Mouse (Mus musculus): Measurements from ENCODE around the gene Ect2. TPM values are rescaled to one million over a fixed set of nuclear protein-coding genes. Genes with fewer than 3 reads are reported as not detected.

Ect2 gene
- polyA plus RNA-seq, 1 experiment from 2014 or later: 78.9 TPM

GRCm38 (mm10) chr3:27070340-27070739 lies 83.3 kb downstream of the Ect2 start:
- Histone ChIP-seq H3K9ac (ENCODE audit: low read length) (no peak overlapping the region), H3K4me1 (ENCODE audit: control insufficient read depth, insufficient read depth, low read length) (no peaks in the 10 kb centered on the region), H3K36me3 (ENCODE audit: control insufficient read depth, insufficient read depth, low read length) (no peaks in the 10 kb centered on the region), H3K9me3 (ENCODE audit: control insufficient read depth, low read length) (no peaks in the 10 kb centered on the region), H3K27me3 (ENCODE audit: control insufficient read depth, insufficient read depth, low read length) (no peaks in the 10 kb centered on the region), H3K27ac (replicated peaks; ENCODE audit: low read depth, low read length) (no peak overlapping the region), H3K4me3 (ENCODE audit: low read depth, low read length) (no peak overlapping the region), H3K4me2 (ENCODE audit: low read depth, severe bottlenecking) (no peak overlapping the region)
- DNase-seq (ENCODE audit: low spot score) (no peak), ATAC-seq (ENCODE audit: insufficient number of reproducible peaks, low FRiP score, low TSS enrichment, low read depth) (no peak)
- 87% methylated on average over 9 of the region's 9 CpGs for WGBS

- H3K4me1 ChIP-seq (ENCODE audit: control insufficient read depth, insufficient read depth, low read length): no peaks in the 10 kb centered on the region
- DNase-seq (ENCODE audit: low spot score): no peak
- ATAC-seq (ENCODE audit: insufficient number of reproducible peaks, low FRiP score, low TSS enrichment, low read depth): no peak
Measured at GRCm38 (mm10) chr3:27067206-27067605, 86.5 kb downstream of the Ect2 start.

GRCm38 (mm10) chr3:27064886-27065285 lies 88.8 kb downstream of the Ect2 start:
- Histone ChIP-seq H3K9ac (ENCODE audit: low read length) (no peak overlapping the region), H3K4me3 (ENCODE audit: low read depth, low read length) (no peak overlapping the region), H3K9me3 (ENCODE audit: control insufficient read depth, low read length) (no peaks in the 10 kb centered on the region), H3K27ac (replicated peaks; ENCODE audit: low read depth, low read length) (no peak overlapping the region), H3K4me1 (ENCODE audit: control insufficient read depth, insufficient read depth, low read length) (no peaks in the 10 kb centered on the region), H3K36me3 (ENCODE audit: control insufficient read depth, insufficient read depth, low read length) (no peaks in the 10 kb centered on the region), H3K4me2 (ENCODE audit: low read depth, severe bottlenecking) (no peak overlapping the region), H3K27me3 (ENCODE audit: control insufficient read depth, insufficient read depth, low read length) (no peaks in the 10 kb centered on the region)
- no peak for DNase-seq (ENCODE audit: low spot score)
- WGBS: 94% methylated on average over 2 of the region's 2 CpGs
- no peak for ATAC-seq (ENCODE audit: insufficient number of reproducible peaks, low FRiP score, low TSS enrichment, low read depth)

More at GRCm38 (mm10) chr3:27067206-27067605, 86.5 kb downstream of the Ect2 start:
- H3K9ac ChIP-seq (ENCODE audit: low read length): no peak overlapping the region
- no peak overlapping the region for H3K27ac ChIP-seq (replicated peaks; ENCODE audit: low read depth, low read length)
- H3K4me3 ChIP-seq (ENCODE audit: low read depth, low read length): no peak overlapping the region
- H3K36me3 ChIP-seq (ENCODE audit: control insufficient read depth, insufficient read depth, low read length): no peaks in the 10 kb centered on the region
- H3K27me3 ChIP-seq (ENCODE audit: control insufficient read depth, insufficient read depth, low read length): no peaks in the 10 kb centered on the region
- no peaks in the 10 kb centered on the region for H3K9me3 ChIP-seq (ENCODE audit: control insufficient read depth, low read length)
- no peak overlapping the region for H3K4me2 ChIP-seq (ENCODE audit: low read depth, severe bottlenecking)

GRCm38 (mm10) chr3:27063399-27064260 lies 90.0 kb downstream of the Ect2 start:
- no peak overlapping the region for H3K4me2 ChIP-seq (ENCODE audit: low read depth, severe bottlenecking)
- ATAC-seq (ENCODE audit: insufficient number of reproducible peaks, low FRiP score, low TSS enrichment, low read depth) (no peak), DNase-seq (ENCODE audit: low spot score) (no peak)
- no peak overlapping the region for H3K9ac ChIP-seq (ENCODE audit: low read length)
- H3K9me3 ChIP-seq (ENCODE audit: control insufficient read depth, low read length): no peaks in the 10 kb centered on the region
- no peaks in the 10 kb centered on the region for H3K27me3 ChIP-seq (ENCODE audit: control insufficient read depth, insufficient read depth, low read length)
- 78% methylated on average over 11 of the region's 11 CpGs for WGBS
- H3K4me1 ChIP-seq (ENCODE audit: control insufficient read depth, insufficient read depth, low read length): no peaks in the 10 kb centered on the region
- H3K36me3 ChIP-seq (ENCODE audit: control insufficient read depth, insufficient read depth, low read length): no peaks in the 10 kb centered on the region
- no peak overlapping the region for H3K4me3 ChIP-seq (ENCODE audit: low read depth, low read length)
- no peak overlapping the region for H3K27ac ChIP-seq (replicated peaks; ENCODE audit: low read depth, low read length)

GRCm38 (mm10) chr3:27060441-27060840 lies 93.2 kb downstream of the Ect2 start:
- Histone ChIP-seq H3K9ac (ENCODE audit: low read length) (no peak overlapping the region), H3K4me2 (ENCODE audit: low read depth, severe bottlenecking) (no peak overlapping the region), H3K4me3 (ENCODE audit: low read depth, low read length) (no peak overlapping the region), H3K27ac (replicated peaks; ENCODE audit: low read depth, low read length) (no peak overlapping the region), H3K36me3 (ENCODE audit: control insufficient read depth, insufficient read depth, low read length) (no peaks in the 10 kb centered on the region), H3K4me1 (ENCODE audit: control insufficient read depth, insufficient read depth, low read length) (no peaks in the 10 kb centered on the region), H3K27me3 (ENCODE audit: control insufficient read depth, insufficient read depth, low read length) (no peaks in the 10 kb centered on the region), H3K9me3 (ENCODE audit: control insufficient read depth, low read length) (no peaks in the 10 kb centered on the region)
- no peak for DNase-seq (ENCODE audit: low spot score)
- WGBS: 89% methylated on average over 12 of the region's 12 CpGs
- no peak for ATAC-seq (ENCODE audit: insufficient number of reproducible peaks, low FRiP score, low TSS enrichment, low read depth)

GRCm38 (mm10) chr3:27059529-27060322 lies 94.0 kb downstream of the Ect2 start:
- no peak overlapping the region for H3K4me3 ChIP-seq (ENCODE audit: low read depth, low read length)
- no peak for DNase-seq (ENCODE audit: low spot score)
- H3K4me1 ChIP-seq (ENCODE audit: control insufficient read depth, insufficient read depth, low read length): no peaks in the 10 kb centered on the region
- 88% methylated on average over 12 of the region's 12 CpGs for WGBS
- H3K27me3 ChIP-seq (ENCODE audit: control insufficient read depth, insufficient read depth, low read length): no peaks in the 10 kb centered on the region
- H3K9me3 ChIP-seq (ENCODE audit: control insufficient read depth, low read length): no peaks in the 10 kb centered on the region
- no peaks in the 10 kb centered on the region for H3K36me3 ChIP-seq (ENCODE audit: control insufficient read depth, insufficient read depth, low read length)
- no peak for ATAC-seq (ENCODE audit: insufficient number of reproducible peaks, low FRiP score, low TSS enrichment, low read depth)
- no peak overlapping the region for H3K4me2 ChIP-seq (ENCODE audit: low read depth, severe bottlenecking)
- no peak overlapping the region for H3K27ac ChIP-seq (replicated peaks; ENCODE audit: low read depth, low read length)
- no peak overlapping the region for H3K9ac ChIP-seq (ENCODE audit: low read length)

DNA sequence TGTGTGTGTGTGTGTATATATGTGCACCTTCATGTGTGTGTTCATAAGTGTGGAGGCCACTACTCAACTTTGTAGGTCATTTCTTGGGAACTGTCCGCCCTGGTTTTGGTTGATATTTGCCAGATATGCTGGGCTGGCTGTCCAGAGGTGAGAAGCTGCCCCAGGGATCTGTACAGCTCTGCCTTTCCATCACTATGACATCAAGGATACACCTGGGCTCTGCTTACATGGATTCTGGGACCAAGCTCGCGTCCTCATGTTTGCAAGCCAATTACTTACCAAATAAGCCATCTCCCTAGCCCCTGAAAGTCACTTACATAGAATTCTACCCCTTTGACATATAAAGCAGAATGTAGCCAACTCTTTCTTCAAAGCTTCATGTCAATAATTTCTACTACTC lies 98.2 kb downstream of the Ect2 start:
- Histone ChIP-seq H3K36me3 (ENCODE audit: control insufficient read depth, insufficient read depth, low read length) (no peaks in the 10 kb centered on the region), H3K4me2 (ENCODE audit: low read depth, severe bottlenecking) (no peak overlapping the region), H3K9me3 (ENCODE audit: control insufficient read depth, low read length) (no peaks in the 10 kb centered on the region), H3K27me3 (ENCODE audit: control insufficient read depth, insufficient read depth, low read length) (no peaks in the 10 kb centered on the region), H3K4me1 (ENCODE audit: control insufficient read depth, insufficient read depth, low read length) (no peaks in the 10 kb centered on the region), H3K9ac (ENCODE audit: low read length) (no peak overlapping the region), H3K4me3 (ENCODE audit: low read depth, low read length) (no peak overlapping the region), H3K27ac (replicated peaks; ENCODE audit: low read depth, low read length) (no peak overlapping the region)
- no peak for DNase-seq (ENCODE audit: low spot score)
- no peak for ATAC-seq (ENCODE audit: insufficient number of reproducible peaks, low FRiP score, low TSS enrichment, low read depth)
- WGBS: 74% methylated on average over 3 of the region's 3 CpGs

DNA sequence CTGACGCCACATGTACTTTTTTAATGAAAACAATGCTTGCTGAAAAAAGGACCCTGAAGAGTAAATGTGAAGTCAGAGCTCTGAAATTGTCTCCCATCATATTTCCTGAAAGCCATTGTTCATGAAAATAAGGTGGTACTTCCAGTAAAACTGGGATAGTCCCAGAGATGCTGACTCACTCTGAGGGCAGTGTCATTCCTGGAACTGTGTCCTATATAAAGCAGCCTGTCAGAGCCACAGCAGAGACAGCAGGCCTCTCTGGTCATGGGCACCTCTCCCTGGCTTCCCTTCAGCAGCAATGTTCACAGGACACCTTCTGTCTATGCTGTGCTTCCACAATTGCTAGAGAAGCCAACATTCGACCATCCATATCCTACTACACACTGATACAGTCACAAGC lies 98.9 kb downstream of the Ect2 start:
- H3K9me3 ChIP-seq (ENCODE audit: control insufficient read depth, low read length): no peaks in the 10 kb centered on the region
- H3K4me2 ChIP-seq (ENCODE audit: low read depth, severe bottlenecking): no peak overlapping the region
- no peaks in the 10 kb centered on the region for H3K36me3 ChIP-seq (ENCODE audit: control insufficient read depth, insufficient read depth, low read length)
- ATAC-seq (ENCODE audit: insufficient number of reproducible peaks, low FRiP score, low TSS enrichment, low read depth): no peak
- no peak overlapping the region for H3K27ac ChIP-seq (replicated peaks; ENCODE audit: low read depth, low read length)
- no peaks in the 10 kb centered on the region for H3K4me1 ChIP-seq (ENCODE audit: control insufficient read depth, insufficient read depth, low read length)
- no peak overlapping the region for H3K9ac ChIP-seq (ENCODE audit: low read length)
- 81% methylated on average over 2 of the region's 2 CpGs for WGBS
- no peak overlapping the region for H3K4me3 ChIP-seq (ENCODE audit: low read depth, low read length)
- DNase-seq (ENCODE audit: low spot score): no peak
- H3K27me3 ChIP-seq (ENCODE audit: control insufficient read depth, insufficient read depth, low read length): no peaks in the 10 kb centered on the region

All from limb, embryonic 11.5 days (tissue).